Mouse (Mus musculus) ovary, postnatal 10 days (tissue): ENCODE measurements at regions not wholly inside any gene's neighbourhood (a gene's known extent, or its start where the extent isn't known, plus 50 kb on each side); places are given as distances from the start of the nearest gene placed in this dataset.
"Not testable (repeated sequence)": the region's sequence is repeated elsewhere in the genome, so short reads cannot be mapped to it uniquely, and the experiment has no call there.

Source experiments
- DNase-seq: peaks from one replicate; pipeline ENCODE4 v3.0.0; 2022; ENCODE audit warnings: low spot score

- DNase-seq, result not testable (repeated sequence)
Observed at GRCm38 (mm10) chr2:53632816-53633474, 441.4 kb downstream of the Arl6ip6 start.

GRCm38 (mm10) chr2:53668599-53669372 is 416.6 kb downstream of the Rprm start:
- DNase-seq, result no peak

- no peak for DNase-seq
Observed at GRCm38 (mm10) chr2:53680350-53681011, 404.9 kb downstream of the Rprm start.

- no peak for DNase-seq
Observed at GRCm38 (mm10) chr2:53682599-53682998, 402.8 kb downstream of the Rprm start.

DNA sequence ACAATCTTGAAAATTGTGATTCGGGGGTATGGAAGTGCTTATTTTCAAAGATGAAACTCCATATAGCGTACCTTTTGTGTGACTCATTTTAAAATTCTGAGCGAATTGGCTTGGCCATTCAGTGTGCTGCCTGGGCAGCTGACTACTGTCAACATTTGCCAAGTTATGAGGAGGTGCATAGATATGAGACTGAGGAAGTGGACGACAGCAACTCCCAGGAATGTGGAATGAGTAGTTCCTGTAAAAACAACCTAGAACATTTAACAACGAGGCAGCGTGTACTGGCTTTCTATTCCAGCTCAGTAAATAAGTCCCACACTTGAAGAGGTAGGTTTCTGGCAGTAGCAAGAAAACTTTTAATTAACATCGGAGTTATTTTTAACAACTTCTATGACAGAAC is 398.1 kb downstream of the Rprm start:
- no peak for DNase-seq

GRCm38 (mm10) chr2:53689223-53689880 is 396.0 kb downstream of the Rprm start:
- DNase-seq, result no peak

GRCm38 (mm10) chr2:53691580-53692118 is 393.7 kb downstream of the Rprm start:
- no peak for DNase-seq

GRCm38 (mm10) chr2:53711213-53711612 is 374.1 kb downstream of the Rprm start:
- DNase-seq, result no peak

DNA sequence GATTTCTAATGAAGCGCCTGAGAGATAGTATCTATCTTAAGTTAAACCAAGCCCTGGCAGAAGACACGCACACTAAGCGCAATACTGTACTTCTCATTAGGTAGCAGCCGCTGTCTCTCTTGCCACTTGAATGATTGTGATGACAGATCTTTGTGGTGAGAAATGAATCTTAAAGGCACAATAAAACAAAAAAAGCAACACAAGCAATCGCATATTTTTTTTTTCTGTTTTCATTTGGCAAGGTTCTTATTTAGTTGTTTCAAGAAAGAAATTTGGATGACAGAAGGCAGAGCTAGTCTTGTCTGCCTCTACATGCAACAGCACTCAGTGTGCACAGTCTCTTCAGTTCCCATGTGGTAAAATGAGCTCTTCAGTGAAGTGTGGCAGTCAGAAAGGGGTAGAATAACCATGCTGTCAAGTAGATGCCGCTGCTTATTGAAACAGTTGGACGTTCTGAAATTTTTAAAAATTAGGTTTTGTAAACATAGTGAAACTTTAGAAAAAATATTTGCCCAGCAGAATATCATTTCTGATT is 372.2 kb downstream of the Rprm start:
- no peak for DNase-seq

DNA sequence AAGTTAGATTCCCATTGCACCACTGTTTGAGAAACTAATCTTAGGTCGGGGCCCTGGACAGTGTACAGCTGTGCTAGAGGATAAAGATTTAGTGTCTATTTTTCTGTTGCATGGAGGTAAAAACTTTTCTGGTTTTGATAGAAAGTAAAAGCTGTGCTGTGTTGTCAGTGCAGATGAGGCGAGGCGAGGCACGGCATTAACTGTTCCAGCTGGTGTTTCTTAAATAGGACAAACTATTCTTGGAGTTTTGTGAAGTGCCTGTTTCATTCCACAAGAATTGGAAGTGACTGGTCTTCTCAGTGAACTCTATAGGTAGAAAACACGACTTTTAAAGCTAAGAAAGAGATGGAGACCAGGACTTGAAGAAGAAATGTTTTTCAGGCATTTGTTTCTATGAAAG is 370.3 kb downstream of the Rprm start:
- no peak for DNase-seq

GRCm38 (mm10) chr2:53723231-53723630 is 362.1 kb downstream of the Rprm start:
- no peak for DNase-seq

DNA sequence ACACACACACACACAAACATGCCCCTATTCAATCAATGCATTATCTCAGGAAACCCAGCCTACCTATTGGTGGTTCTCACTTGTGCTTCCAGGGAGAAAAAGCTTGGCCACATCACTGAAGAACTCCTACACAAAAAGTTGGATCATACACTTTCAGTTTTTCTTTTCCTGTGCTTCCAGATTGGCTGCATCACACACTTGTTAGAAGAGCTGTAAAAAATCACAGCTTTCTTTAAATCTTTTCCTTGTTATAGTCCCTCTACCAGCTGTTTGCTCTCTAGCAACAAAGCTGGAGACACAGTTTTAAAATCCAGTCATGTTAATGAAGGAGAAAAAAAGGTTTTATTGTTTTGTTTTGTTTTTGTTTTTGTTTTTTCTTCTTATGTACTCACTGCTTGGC is 356.7 kb downstream of the Rprm start:
- no peak for DNase-seq

DNA sequence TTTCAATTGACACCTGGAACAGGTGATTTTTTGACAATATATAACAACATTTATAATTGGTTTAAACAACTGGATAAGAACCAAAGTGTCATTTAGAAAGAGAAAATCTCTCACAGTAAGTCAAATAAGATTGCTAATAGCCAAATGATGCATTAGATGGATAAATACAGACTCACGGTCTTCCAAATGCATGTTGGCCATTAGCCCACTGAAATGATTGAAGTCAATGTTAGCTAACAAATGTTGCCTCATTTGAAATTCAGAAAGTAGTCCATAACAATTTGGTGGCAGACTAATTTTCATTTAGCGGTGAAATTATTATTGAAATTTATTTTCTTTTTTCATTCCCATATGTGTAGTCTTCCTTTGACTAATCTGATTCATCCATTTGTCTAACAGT is 354.9 kb downstream of the Rprm start:
- no peak for DNase-seq

DNA sequence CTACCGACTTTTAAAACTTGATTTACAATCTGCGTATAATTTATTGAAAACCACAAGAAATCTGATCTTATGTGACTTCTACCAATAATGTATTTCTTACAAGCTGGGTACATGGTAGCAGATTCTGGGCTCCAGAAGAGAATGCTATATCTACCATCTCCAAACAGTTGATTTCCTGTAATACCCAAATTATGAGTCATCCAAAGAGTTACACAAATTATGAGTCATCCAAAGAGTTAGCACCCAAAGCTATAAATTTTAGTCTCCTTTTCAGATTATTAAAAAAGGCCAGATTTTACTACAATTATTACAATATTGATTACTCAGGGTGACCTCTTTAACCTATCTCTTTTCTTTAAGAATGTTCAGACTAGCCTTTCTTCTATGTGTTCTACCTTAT is 321.9 kb downstream of the Rprm start:
- no peak for DNase-seq

DNA sequence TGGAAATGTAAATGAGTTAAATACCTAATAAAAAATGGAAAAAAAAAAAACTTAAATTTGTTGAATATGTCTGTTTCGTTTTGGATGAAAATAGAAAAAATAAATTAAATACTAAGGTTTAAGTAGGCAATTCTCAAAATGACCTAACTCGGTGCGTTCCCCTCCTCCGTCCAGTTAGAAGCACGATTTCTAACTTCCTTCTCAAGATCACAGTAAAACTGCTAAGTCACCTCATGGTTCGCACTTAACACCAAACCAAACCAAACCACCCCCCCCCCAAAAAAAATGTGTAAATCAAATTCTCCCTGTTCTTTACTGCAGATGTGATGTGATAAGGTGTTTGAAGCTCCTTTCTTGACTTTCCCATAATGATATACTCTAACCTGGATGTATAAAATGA is 303.3 kb downstream of the Rprm start:
- not testable (repeated sequence) for DNase-seq

DNA sequence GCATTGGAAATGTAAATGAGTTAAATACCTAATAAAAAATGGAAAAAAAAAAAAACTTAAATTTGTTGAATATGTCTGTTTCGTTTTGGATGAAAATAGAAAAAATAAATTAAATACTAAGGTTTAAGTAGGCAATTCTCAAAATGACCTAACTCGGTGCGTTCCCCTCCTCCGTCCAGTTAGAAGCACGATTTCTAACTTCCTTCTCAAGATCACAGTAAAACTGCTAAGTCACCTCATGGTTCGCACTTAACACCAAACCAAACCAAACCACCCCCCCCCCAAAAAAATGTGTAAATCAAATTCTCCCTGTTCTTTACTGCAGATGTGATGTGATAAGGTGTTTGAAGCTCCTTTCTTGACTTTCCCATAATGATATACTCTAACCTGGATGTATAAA is 296.8 kb downstream of the Rprm start:
- not testable (repeated sequence) for DNase-seq

- DNase-seq, result no peak
Observed at GRCm38 (mm10) chr2:53796605-53797004, 288.7 kb downstream of the Rprm start.

DNA sequence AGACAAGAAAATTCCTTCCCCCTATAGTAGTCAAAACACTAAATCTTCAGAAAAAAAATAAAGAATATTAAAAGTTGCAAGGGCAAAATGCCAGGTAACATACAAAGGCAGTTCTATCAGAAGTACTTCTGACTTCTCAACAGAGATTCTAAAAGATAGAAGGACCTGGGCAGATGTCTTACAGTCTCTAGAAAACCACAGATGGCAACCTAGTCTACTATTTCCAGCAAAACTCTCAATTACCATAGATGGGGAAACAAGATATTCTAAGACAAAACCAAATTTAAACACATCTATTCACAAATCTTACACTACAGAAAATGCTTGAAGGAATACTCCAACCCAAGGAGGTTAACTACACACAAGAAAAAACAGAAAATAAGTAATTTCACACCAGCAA is 281.7 kb downstream of the Rprm start:
- DNase-seq, result no peak

DNA sequence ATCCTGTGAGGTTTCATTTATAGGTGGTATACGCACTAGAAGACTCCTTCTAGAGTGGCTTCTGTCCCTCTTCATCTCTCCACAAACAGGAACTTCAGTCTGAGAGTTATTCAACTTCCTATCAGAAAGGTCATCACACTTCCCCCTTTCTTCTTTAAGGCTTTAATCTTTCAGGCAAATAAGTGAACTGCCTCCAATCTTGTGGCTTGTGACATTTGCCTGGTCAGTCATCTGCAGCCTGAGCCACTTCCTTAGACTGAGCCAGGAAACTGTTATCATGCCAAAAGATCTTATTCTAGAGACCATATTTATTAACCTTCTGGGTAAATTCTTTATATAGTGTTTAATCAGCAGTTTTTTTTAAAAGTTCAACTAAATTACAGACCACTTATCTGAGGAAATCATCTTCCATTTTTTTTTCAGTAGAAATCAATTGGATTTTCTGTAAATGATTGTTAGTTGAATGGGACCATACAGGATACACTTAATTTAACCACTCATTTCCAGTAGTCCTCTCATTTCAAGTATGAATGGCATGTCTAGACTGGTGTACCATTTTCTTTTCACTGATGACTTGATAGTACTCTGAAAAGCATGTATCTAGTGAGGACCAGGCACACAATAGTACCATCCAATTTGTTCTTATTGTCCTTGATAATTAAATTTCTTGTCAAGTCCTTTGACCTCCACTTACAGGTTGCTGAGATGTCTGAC is 234.4 kb downstream of the Rprm start:
- DNase-seq, result no peak
